Mouse (Mus musculus): ENCODE measurements around the gene P2ry6.

DNA sequence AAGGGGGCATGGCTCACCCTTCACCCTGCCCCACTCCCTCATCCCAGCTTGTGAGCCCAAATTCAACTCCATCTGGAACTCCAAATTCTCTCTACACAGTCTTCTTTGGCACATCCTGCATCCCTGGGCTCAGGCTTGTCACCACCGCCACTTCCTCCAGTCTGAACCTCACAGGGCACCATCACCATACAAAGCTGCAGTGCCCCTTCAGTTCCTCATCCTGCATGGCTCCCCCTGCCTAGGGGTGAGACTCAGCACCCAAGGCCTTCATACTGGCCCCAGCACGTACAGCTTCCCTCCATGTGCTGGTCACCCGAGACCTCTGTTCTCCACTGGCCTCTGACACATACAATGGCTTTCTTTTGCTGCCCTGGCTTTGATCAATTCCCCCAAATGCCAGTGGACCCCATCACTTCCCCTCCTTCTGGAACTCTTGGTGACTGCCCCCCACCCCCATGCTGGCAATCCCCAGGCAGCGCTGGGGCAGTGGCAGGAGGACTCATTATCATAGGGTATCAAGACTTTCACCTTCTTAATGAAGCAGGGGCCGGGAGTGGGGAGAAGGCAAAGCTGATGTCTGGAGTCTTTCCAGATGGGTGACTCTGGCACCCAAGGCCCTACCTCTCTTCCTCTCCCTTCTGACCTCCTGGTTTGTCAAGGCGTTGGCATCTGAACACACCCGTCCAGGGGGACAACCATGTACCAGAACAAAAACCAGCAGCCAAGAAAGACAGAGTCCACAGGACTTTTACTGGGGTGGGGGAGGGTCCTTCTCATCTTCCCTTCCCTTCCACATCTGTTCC lies 55.2 kb downstream of the P2ry6 start:
- no peak for TF ChIP-seq CTCF (IDR thresholded peaks at IDR 0.05; ENCODE audit: low read depth, low read length)
- no peak for TF ChIP-seq POLR2A (IDR thresholded peaks at IDR 0.05; ENCODE audit: extremely low read depth, insufficient read depth, low read length)
